Mouse (Mus musculus) MEL-GATA-1-ER (cell line): ENCODE data around the gene Klc1.

Experiments
- DNase-seq: peaks from one replicate; pipeline ENCODE4 v3.0.0-alpha.2; 2012; ENCODE audit warnings: low read depth; ENCODE audit errors: extremely low read depth

The Klc1 gene

DNA sequence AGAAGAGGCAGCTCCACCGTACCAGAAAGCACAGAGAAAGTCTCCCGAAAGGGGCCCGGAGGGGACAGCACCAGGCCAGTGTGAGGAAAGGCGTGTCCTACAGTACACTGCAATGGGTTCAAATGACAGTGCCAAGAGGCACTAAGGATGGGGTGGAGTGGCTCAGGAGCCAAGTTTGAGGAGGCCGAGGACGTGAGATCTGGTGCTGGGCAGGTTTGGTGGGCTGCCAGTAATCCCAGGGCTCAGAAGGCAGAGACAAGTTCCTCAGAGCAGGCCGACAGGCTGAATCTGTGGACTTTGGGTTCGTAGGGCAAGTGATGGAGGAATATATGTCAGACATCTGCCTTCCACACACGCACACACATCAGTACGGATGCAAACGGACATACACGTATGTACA is 54.0 kb downstream of the Klc1 start:
- no peak for DNase-seq

DNA sequence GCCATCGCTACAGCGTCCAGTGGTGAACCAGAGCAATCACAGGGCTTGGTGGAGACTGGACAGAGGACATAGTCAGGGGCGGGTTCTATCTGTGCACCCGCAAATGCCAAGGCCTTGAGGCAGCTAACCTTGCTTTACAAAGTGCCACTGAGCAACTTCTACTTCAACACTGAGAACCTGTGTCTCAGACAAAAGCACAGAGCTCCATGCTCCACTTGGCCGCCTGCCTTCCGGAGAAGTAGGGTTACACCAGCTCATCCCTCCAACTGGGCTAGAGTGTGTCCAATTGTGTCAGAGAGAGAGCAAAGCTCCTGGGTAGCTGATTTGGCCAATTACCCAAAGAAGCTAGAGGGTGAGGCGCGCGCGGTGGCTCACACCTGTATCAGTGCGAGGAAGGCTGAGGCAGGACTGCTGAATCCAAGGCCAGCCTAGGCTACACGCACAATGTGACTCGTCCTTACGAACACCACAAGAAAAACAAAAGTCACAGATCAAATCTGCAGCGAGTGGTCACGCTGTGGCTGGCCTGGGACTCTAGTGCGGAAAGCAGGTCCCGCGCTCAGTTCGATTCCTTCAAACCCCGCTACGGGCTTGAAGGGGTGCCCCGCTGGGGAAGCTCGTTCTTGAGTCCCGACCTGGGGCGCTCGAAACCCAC is 54.6 kb downstream of the Klc1 start:
- no peak for DNase-seq

DNA sequence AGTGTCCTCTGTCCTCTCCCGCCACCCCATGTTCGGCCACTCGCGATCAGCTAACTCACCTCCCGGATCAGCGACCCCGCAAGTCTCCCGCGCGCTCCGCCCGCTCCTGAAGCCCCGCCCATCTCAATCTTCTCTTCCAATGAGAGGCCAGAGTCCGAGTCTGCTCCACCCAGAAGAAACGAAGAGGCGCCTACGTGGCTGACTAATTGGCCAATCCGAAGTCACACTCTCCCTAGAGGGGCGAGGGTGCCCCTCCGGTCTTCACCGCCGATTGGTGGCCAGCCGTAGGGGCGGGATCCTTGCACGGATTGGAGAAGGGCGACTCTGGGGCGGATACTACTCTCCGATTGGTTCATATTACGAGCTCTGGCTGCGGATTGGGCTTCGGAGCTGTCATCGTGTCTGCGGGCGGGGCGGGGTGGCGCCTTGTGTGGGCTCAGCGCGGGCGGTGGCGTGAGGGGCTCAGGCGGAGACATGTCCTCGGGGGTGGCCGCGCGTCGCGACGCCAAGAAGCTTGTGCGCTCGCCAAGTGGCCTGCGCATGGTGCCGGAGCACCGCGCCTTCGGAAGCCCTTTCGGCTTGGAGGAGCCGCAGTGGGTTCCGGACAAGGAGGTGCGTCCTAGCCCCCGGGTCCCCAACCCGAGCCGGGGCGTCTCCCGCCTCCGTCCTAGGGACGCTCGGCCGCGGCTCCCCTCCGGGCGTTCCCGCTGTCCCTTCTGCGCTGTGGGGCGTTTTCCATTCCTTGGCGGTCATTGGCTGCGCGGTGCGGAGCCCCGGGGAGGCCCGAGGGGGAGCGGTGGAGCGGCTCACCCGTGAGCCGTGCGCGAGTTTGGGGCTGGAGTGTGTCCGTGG is 55.3 kb downstream of the Klc1 start, which contains the start of the genes Xrcc3 and Zfyve21:
Gene Xrcc3, minus strand, starts transcription at position 108 of the 852 bp plus-strand sequence.
Gene Zfyve21, plus strand, starts transcription at position 405 of the 852 bp plus-strand sequence.
- DNase-seq, result peak; percentile 96

DNA sequence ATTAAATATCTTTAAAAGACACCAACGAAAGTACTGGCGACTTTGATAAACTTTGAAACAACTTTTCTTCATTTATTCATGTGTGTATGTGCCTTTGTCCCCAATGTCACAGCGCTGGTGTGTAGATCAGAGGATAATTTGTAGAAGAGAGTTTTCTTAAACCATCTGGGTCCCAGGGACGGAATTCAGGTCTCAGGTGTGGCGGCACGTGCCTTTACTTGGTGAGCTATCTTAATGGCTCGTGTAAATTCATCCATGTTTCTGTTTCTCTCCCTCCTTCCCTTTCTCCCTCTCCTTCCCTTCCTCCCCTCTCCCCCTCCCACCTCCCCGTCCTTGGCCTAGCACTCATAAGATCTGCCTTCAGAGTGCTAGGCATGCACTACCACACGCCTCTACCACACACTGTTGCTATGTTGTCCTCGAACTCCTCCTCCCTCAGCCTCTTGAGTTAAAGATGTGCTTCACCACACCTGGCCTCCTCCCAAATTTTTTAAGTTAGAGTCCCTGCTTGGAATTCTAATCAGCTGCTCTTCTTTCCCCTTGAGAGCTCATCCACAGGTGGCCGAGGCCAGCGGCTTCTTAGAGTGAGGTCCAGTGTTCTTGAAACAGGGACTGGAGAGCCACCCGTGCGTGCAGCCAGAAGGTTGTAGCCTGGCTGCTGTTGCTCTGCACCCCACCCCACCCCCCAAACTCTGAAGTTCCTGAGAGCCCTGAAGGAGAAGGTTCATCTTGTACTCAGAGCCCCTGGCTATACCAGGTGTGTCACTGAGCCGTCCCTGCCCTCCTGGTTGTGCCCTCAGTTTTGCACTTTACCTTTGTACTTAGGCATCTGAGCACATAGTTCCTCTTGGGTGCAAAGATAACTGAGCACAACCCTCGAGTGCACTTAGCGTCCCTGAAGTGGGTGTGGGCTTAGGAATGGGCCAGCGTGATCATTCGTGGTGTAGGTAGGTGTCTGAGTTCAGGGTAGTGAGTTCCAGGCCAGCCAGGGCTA is 56.4 kb downstream of the Klc1 start:
- no peak for DNase-seq

DNA sequence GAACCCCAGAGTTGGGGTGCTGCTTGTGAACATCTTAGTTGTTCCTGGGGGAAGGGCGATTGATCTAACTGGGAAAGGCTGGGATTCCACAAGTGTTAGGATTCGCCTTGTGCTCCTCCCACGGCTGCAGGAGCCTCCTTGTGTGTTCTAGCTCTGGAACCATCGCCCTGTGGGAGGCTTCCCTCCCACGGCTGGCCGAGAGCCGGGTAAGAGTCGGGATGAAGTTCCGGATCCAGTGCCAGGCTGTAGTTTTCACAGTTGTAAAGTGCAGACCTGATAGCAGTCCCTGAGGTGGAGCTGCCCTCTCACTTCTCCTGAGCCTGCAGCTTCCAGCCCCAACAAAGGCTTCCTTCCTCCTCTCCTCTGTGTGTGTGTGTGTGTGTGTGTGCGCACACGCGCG is 57.9 kb downstream of the Klc1 start:
- peak; percentile 39 for DNase-seq

DNA sequence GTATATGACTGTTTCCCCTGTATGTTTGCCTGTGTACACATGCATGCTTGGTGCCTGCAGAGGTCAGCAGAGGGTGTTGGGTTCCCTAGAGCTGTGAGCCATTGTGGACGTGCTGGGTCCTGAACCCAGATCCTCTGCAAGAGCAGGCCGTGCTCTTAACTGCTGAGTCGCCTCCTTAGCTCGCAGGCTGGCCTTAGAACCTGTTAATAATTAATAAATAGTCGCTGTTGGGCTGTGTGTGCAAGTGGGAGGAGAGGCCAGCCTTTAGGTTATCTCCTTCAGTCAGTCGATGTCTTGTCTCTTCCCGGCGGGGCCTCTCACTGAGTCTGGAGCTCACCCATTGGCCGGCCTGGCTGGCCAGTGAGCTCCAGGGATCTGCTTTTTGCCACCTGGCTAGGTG is 58.3 kb downstream of the Klc1 start:
- DNase-seq, result no peak

DNA sequence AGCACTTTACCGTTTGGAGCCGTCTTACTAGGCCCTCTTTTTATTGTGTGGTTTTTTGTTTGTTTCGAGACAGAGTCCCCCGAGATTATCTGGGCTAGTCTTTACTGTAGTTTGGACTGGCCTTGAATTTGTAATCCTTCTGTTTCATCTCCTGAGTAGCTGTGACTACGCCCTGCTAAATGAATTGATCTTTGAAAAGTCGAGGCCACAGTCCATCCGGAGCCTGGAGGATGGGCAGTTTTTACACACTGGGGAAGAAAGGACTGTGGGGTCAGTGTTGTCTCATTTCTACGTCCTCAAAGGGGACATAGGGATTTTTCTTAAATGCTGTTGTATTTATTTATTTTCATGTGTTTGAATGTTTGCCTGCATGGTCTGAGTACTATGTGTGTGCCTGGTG is 59.3 kb downstream of the Klc1 start:
- DNase-seq, result no peak

DNA sequence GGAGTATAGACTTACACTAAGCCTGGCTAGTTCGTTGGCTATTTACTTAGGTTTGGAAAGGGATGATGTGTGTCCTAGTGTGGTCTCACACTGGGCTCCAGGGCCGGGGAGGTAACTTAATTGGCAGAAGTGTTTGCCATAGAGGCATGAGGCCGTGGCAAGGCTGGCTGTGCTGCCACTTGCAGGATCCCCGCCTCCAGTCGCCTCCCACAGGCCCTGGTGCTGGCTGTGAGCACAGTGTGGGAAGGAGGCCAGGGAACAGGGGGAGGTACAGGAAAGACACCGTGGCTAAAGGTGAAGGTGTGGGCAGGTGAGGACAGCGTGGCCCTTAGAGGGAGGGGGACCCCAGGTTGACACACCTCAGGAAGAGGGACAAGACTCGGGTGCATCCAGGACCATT is 61.3 kb downstream of the Klc1 start:
- no peak for DNase-seq

DNA sequence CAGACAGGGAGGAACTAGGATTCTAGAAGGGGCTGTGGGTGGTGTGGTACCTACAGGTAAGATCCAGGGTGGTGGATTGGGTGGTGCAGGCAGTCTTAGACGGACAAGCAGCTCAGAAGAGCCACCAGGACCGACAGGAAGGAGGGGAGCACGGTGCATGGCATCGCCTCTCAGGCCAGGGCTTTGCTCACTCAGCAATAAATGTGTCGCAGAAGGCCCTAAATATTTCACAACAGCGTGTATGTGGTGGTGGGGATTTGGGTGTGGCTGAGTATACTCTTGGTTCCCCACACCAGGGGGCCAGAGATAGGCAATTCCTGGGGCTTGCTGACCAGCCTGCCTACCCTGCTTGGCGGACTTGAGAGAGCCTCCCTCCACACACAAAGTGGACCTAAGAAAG is 62.1 kb downstream of the Klc1 start:
- DNase-seq, result no peak

DNA sequence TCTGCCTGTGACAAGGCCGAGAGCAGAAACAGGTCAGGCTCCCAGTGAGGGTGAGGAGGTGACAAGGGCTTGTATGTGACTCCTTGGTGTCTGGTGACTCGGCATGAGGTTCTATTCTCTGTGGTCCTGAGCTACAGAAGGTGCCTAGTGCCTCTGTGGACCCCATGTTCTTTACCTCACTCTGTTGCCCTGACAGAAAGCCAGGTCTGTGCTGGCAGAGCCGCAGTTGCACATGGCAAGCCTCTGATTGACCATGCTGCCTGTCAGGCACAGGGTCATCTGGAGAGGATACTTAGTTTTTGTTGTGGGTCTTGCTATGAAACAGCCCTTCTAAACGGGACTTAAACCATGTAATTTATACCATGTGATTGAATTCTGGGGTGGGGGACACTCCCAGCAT is 63.3 kb downstream of the Klc1 start:
- no peak for DNase-seq

DNA sequence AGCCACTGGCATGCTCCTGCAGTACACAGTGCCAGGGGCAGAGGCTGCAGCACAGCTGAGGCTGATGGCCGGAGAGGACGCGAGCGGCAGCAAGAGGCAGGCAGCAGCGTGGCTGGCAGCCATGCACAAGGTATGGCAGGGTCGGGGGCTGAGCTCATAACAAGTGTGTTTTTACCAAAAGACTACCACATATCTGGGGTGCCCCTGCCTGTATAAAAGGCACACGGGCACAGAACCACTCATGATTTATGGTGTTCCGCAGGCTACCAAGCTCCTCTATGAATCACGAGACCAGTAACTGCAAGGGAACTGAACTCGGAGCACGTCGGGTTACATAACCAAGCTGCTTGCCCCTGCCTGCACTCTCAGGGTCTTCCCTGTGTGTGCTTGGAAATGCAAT is 68.9 kb downstream of the Klc1 start:
- no peak for DNase-seq

DNA sequence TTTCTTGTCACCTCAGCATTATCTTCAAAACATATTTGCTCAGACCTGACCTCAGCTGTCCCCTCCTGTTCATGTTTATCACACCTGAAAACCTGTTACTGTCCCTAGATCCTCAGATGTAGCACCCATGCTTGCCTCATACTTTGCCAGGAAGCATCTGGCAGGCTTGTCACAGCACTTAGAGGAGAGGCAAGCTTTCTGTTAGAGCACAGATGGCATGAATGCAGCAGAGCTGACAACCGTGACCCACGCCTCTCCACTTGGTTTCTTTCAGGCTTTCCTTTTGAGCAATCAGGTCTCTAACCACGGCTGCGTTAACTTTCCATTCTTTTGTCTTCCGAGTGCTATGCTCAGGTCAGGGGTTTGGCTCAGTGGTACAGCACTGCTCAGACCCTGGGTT is 70.8 kb downstream of the Klc1 start:
- no peak for DNase-seq

DNA sequence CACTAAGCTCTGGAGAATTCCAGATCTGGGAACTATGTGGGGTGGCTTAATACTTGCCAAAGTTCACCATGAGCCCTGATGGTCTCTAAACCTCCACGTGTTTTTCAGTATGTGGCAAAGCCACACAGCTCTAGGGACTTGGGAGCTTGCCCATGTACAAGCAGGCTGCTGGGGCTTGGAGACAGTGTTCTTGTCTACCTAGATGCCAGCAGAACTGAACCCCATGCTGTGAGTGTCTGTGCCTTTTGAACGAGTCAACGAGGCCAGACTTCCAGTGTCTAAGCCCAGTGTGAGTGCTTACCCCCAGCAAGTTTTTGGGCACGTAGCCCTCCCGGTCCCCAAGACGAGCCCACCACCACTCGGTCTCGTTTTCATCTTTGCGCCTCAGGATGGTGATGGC is 71.3 kb downstream of the Klc1 start:
- DNase-seq, result no peak

DNA sequence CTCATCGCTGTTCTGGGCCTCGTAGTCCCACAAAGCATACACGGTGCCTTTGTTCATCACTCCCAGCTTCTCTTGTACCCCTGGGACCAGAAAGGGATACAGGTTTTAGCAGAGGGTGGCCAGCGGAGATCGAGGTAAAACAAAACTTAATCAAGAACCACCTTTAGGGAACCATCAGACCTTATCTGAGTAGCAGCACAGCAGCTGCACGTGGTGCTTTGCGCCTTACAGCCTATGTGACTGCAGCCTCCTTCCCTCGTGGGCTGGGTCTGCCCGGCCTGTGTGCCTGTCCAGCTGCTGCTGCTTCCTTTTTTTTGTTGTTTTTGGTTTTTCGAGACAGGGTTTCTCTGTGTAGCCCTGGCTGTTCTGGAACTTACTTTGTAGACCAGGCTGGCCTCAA is 71.7 kb downstream of the Klc1 start:
- no peak for DNase-seq

DNA sequence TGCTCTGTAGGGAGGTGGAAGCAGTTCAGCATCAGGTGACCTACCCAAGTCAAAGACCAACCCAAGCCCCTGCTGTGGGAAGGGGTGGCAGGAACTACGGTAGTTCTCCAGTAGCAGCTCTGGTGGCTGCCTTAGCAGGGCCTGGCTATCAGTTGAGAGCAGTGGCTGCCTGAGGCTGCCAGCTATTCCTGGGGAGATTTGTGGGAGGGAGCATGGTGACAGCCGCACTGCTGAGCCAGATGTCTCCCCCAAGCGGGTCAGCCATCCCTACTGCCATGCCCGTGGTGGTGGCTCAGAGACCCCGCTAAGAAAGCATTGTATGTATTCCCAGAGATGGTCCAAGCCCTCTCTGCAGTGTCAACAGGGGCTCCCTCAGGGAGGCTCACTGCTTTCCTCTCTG is 74.0 kb downstream of the Klc1 start:
- DNase-seq, result no peak

DNA sequence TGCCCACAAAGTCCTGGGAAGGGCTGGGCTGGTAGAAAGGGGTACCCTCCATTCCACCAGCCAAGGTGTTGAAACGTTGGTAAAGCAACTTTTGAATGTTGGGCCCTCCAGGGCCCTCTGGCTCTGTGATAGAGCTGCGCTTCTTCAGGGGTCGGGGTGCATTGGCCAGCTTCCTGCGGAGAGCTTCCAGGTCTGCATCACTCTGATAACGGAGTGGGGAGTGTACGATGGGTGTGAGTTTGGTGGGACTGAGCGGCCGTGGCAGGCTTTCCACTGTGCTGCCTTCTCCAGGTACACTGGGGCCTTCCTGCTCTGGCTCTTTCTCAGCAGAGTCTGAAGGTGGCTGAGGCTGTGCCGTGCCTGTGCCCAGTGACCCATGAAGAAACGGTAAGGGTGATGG is 74.8 kb downstream of the Klc1 start:
- no peak for DNase-seq

DNA sequence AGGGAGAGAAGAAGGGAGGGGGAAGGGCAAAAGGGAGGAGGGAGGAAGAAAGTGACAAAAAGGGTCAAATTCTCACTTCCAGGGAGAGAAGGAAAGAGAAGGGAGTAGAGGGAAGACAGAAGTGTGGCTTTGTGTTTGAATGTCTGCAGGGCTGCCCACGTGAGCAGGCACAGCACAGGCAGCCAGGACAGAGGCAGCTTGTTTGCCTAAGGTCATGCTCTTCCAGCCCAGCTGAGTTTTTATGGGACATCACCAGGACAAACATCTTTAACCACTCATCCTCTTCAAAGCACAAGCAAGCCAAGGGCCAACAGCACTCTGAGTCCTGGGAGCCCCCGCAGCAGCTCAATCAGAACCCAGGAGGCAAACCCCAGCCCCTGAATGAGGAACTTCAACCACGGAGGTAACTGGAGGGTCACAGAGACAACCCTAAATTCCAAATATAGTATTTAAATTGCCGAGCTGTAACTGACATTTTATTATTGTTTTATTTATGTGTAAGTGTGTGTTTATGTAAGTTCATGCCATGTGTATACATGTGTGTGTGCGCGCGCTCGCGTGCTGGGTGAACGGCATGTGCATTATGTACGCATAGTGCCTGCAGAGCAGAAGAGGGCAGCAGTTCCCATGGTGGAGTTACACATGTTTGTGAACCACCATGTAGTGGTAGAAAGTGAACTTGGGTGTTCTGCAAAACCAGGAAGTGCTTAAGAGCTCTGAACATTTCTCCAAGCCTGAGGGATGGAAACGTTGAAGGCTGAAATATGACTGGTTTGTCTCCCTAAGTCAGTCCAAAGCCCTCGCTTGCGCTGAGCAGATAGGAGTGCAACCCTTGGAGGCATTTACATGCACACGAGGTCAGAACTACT is 84.2 kb downstream of the Klc1 start:
- peak; percentile 8 for DNase-seq

DNA sequence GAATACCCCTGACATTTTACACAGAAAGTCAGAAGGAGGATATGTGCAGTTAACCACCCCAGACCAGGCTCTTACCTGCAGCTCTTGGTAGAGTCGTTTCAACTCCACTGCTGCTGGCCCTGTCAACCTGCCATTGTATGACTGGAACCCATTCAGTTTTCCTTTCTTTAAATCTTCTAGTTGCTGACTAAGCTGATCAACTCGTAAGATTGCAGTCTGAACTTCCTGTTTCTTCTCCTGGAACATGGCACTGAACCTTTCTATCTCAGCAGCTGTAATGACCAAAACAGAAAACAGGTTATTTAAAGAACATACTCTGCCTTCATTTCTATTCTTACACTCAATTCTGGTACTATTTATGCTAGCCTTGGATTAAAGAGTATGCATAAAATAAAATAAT is 84.8 kb downstream of the Klc1 start:
- peak; percentile 33 for DNase-seq

DNA sequence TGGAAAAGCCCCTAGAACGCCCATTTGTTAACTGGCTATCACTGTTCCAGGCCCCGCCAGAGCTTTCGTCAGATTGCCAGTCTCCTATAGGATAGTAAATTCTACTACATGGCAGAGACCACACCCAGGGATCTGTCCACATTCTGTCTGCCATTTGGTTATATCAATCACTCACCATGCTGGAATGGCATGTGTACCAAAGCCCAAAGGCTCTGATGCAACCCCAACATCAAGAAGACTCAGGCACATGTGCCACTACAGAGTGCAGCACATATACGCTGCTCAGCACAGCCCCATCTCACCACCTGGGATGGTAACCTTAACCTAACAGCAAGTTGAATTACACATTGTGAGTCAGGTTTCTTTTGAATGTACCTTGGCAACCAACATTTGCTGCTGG is 87.3 kb downstream of the Klc1 start:
- no peak for DNase-seq

DNA sequence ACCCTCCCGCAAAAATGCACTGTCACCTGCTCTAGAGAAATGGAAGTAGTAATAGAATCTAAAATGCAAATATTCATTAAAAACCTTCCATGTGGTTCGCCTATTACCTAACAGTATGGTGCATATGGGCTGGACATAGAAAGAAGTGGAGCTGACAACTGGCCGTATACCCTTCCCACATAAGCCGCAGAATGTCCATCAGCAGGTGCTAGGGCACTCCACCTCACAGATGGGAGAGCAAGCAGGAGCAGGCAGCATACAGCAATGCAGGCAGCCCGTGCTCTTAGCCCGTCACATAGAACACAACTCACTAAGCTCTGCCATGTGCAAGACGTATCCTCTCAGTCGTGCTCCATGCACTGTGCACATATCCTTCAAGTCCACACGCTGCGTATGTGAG is 88.2 kb downstream of the Klc1 start:
- no peak for DNase-seq

DNA sequence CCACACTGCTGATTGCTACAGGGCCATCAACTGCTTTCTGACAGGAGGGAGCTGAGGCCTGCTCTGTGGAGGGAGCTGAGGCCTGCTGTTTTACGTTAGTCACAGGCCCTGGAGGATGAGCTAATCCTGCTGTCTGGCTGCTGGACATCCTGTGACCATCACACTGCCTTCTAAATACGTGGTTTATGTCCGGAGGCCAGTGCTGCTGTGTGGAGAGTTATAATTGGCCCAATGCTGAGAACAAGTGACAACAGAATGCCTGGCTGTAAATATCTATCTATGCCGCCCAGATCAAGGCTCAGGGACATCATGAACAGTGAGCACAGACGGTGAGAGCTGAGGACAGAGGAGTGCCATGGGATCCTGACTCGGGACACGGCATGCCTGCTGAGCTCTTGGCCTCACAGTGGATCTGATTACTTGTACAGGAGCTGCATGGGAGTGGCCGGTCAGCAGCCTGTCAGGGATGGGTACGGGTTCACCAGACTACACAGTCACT is 89.7 kb downstream of the Klc1 start:
- no peak for DNase-seq
